Mouse (Mus musculus) embryonic fibroblast, embryonic 13.5 days (primary cell): ENCODE measurements around the gene C1ql2.

Experiments used
- CTCF ChIP-seq: IDR thresholded peaks from 2 replicates; pipeline ENCODE4 v1.5.1; 2011; ENCODE audit warnings: mild to moderate bottlenecking, control low read depth, low read length, moderate library complexity, borderline replicate concordance; ENCODE audit not compliant: insufficient read depth
- POLR2A ChIP-seq: IDR thresholded peaks from 2 replicates; pipeline ENCODE4 v1.6.1; 2011; ENCODE audit warnings: low read depth, mild to moderate bottlenecking, control low read depth, low read length, moderate library complexity

GRCm38 (mm10) chr1:120327714-120328113 lies 12.7 kb upstream of the C1ql2 start:
- TF ChIP-seq CTCF: peak; percentile 26; the same call in 1 of the 2 replicates
- no peak for TF ChIP-seq POLR2A
